ENCODE assay signal across 10 mouse cellular contexts in genomic region chr2:147688742-147689141, GRCm38 (mm10).
A peak's percentile ranks its signal among the peaks of the same experiment; 100 is the strongest.
DNase-seq lines count a peak whose midpoint lies in the region; ATAC-seq and TF ChIP-seq lines count a peak whose summit lies in the region.
"Had no signal": no experiment of that assay in that cellular context is flagged by ENCODE, and none has a peak within 500 bp of the region (broad histone marks: within the 10 kb centered on the region; RNA-seq: fewer than 3 reads in every experiment).

No protein-coding gene starts in this region.

- TF ChIP-seq POLR2A in lung, adult 2 months (IDR thresholded peaks at IDR 0.05; ENCODE audit: borderline replicate concordance, extremely low read depth, low read depth, low read length): no peak

- H3K36me3 ChIP-seq in forebrain, postnatal 0 days (ENCODE audit: insufficient read depth): no peaks in the 10 kb centered on the region
- H3K36me3 ChIP-seq in forebrain, embryonic 16.5 days (ENCODE audit: control insufficient read depth, insufficient read depth): no peaks in the 10 kb centered on the region
- H3K36me3 ChIP-seq in heart, embryonic 13.5 days: no peaks in the 10 kb centered on the region
- H3K36me3 ChIP-seq: G1E; heart, embryonic 15.5 days had no signal

- H3K4me1 ChIP-seq in forebrain, postnatal 0 days (ENCODE audit: insufficient read depth): no peaks in the 10 kb centered on the region
- H3K4me1 ChIP-seq in forebrain, embryonic 16.5 days (replicated peaks; ENCODE audit: control insufficient read depth, insufficient read depth, low read length): no peaks in the 10 kb centered on the region
- no peaks in the 10 kb centered on the region for H3K4me1 ChIP-seq in heart, embryonic 13.5 days
- no peaks in the 10 kb centered on the region; the same call in 1 of the 2 replicates for H3K4me1 ChIP-seq in lung, adult 2 months (ENCODE audit: control insufficient read depth, insufficient read depth, low read length)
- H3K4me1 ChIP-seq: heart, embryonic 15.5 days had no signal

- DNase-seq in forebrain, postnatal 0 days: peak; percentile 17
- peak; percentile 45 for DNase-seq in right cerebral cortex, postnatal 4 days
- no peak for DNase-seq in right cerebral cortex, adult 18-20 months
- peak; percentile 27 for DNase-seq in lung, adult 2 months
- no peak for DNase-seq in left cerebral cortex, adult 18-20 months (ENCODE audit: low spot score in 2 of 2)

- no peaks in the 10 kb centered on the region for H3K9me3 ChIP-seq in forebrain, postnatal 0 days (ENCODE audit: low read length)
- H3K9me3 ChIP-seq in forebrain, embryonic 16.5 days (ENCODE audit: control insufficient read depth, low read length): no peaks in the 10 kb centered on the region
- no peaks in the 10 kb centered on the region for H3K9me3 ChIP-seq in heart, embryonic 13.5 days
- H3K9me3 ChIP-seq: heart, embryonic 15.5 days had no signal

- H3K9ac ChIP-seq in forebrain, postnatal 0 days: no peak overlapping the region
- no peak overlapping the region for H3K9ac ChIP-seq in forebrain, embryonic 16.5 days (replicated peaks; ENCODE audit: low read depth, low read length)
- no peak overlapping the region for H3K9ac ChIP-seq in heart, embryonic 13.5 days
- H3K9ac ChIP-seq: heart, embryonic 15.5 days had no signal

- no peak for ATAC-seq in forebrain, postnatal 0 days
- no peak for ATAC-seq in forebrain, embryonic 16.5 days
- ATAC-seq in heart, embryonic 13.5 days (ENCODE audit: extremely low read depth, insufficient number of reproducible peaks, low FRiP score, low TSS enrichment): peak; percentile 8; the same call in 1 of the 2 replicates
- ATAC-seq in megakaryocyte-erythroid progenitor cell, adult 5-6 weeks (replicated peaks; ENCODE audit: low FRiP score, low TSS enrichment, poor library complexity, severe bottlenecking): no peak

- no peak overlapping the region for H3K4me2 ChIP-seq in forebrain, postnatal 0 days (ENCODE audit: low read depth)
- H3K4me2 ChIP-seq in forebrain, embryonic 16.5 days (ENCODE audit: low read length): no peak overlapping the region
- no peak overlapping the region for H3K4me2 ChIP-seq in heart, embryonic 13.5 days
- H3K4me2 ChIP-seq: heart, embryonic 15.5 days had no signal

- no peak overlapping the region for H3K4me3 ChIP-seq in forebrain, postnatal 0 days (ENCODE audit: low read depth, low read length)
- no peak overlapping the region for H3K4me3 ChIP-seq in forebrain, embryonic 16.5 days (replicated peaks; ENCODE audit: low read length)
- no peak overlapping the region for H3K4me3 ChIP-seq in heart, embryonic 13.5 days
- no peak overlapping the region for H3K4me3 ChIP-seq in lung, adult 2 months (replicated peaks; ENCODE audit: extremely low read depth, low read depth, low read length)
- H3K4me3 ChIP-seq: heart, embryonic 15.5 days had no signal

- H3K27ac ChIP-seq in forebrain, postnatal 0 days (ENCODE audit: low read depth, low read length): no peak overlapping the region
- H3K27ac ChIP-seq in forebrain, embryonic 16.5 days (ENCODE audit: low read length): no peak overlapping the region
- H3K27ac ChIP-seq in heart, embryonic 13.5 days (replicated peaks): no peak overlapping the region
- H3K27ac ChIP-seq: heart, embryonic 15.5 days had no signal

- 18% methylated on average over 6 of the region's 6 CpGs for WGBS in forebrain, postnatal 0 days
- 20% methylated on average over 6 of the region's 6 CpGs for WGBS in forebrain, embryonic 16.5 days
- WGBS in heart, embryonic 13.5 days: 14% methylated on average over 6 of the region's 6 CpGs
- WGBS in lung, adult 2 months: 18% methylated on average over 6 of the region's 6 CpGs

- H3K27me3 ChIP-seq in forebrain, postnatal 0 days (ENCODE audit: insufficient read depth, low read length): no peaks in the 10 kb centered on the region
- no peaks in the 10 kb centered on the region for H3K27me3 ChIP-seq in forebrain, embryonic 16.5 days (replicated peaks; ENCODE audit: control insufficient read depth, insufficient read depth, low read length)
- peaks cover 11% of the 10 kb centered on the region for H3K27me3 ChIP-seq in heart, embryonic 13.5 days (replicated peaks)
- H3K27me3 ChIP-seq: heart, embryonic 15.5 days had no signal

- TF ChIP-seq CTCF in forebrain, postnatal 0 days (IDR thresholded peaks at IDR 0.05; ENCODE audit: low read depth): peak; percentile 43
- TF ChIP-seq CTCF in lung, adult 2 months (IDR thresholded peaks at IDR 0.05; ENCODE audit: insufficient read depth, low read length): 0 out of 2 replicates have a peak, but pooled peaks have one; percentile 17

Comparison
In these comparisons a context has a peak if more than half of its experiments do, and no peak if none do; other contexts are left out.
1. DNase-seq: peak in forebrain, postnatal 0 days (single experiment), right cerebral cortex, postnatal 4 days (single experiment) and lung, adult 2 months (single experiment); none in right cerebral cortex, adult 18-20 months (single experiment) and left cerebral cortex, adult 18-20 months (0 of 2).